Mouse (Mus musculus) R1 (cell line): ENCODE data around the gene Slc10a2.
A peak's percentile ranks its signal among the peaks of the same experiment; 100 is the strongest.

Experiments used
- DNase-seq: peaks from one replicate; pipeline ENCODE4 v3.0.0-alpha.2; 2018; ENCODE audit warnings: low read depth, low spot score

Gene Slc10a2

GRCm38 (mm10) chr8:5105186-5105585 is at the start of gene Slc10a2:
Gene Slc10a2, minus strand, starts transcription at chr8:5105351.
- DNase-seq, result no peak

- no peak for DNase-seq
Observed at GRCm38 (mm10) chr8:5129322-5129829, 24.2 kb upstream of the Slc10a2 start.

GRCm38 (mm10) chr8:5106855-5107254 is 1.7 kb upstream of the Slc10a2 start:
- DNase-seq, result peak; percentile 63

- no peak for DNase-seq
Observed at GRCm38 (mm10) chr8:5095392-5095791, 9.8 kb downstream of the Slc10a2 start.

- peak; percentile 88 for DNase-seq
Observed at GRCm38 (mm10) chr8:5093991-5094390, 11.2 kb downstream of the Slc10a2 start.

- DNase-seq, result no peak
Observed at GRCm38 (mm10) chr8:5073654-5074293, 31.4 kb downstream of the Slc10a2 start.

- no peak for DNase-seq
Observed at GRCm38 (mm10) chr8:5058888-5059287, 46.3 kb downstream of the Slc10a2 start.

DNA sequence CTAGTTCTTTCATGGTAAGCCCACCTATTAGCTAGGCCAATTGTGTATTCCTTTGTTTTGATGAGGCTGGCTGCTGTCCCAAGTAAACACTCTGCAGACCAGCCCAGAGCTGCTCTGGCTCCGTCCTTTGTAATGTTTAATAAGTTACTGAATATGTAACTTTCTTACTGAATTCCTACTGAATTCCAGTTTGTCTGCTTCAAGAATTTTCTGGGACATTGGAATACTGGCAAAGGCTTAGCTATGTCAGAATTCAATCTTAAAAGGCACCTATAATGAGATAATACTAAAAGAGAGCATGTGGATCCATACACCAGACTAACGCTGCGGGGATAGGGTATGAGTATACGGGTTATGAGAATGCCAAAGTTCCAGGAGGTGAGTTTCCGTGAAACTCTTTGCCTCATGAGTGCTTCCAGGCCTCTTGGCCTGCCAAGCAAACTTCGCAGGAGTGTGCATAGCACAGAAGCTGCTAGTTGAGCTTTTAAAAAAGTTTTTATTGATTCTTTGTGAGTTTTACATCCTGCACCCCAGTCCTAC is 60.7 kb downstream of the Slc10a2 start:
- peak; percentile 46 for DNase-seq

GRCm38 (mm10) chr8:5038811-5039561 is 66.2 kb downstream of the Slc10a2 start:
- DNase-seq, result no peak
